Mouse (Mus musculus): ENCODE measurements around the gene Fasn.
"Not testable (repeated sequence)": the region's sequence is repeated elsewhere in the genome, so short reads cannot be mapped to it uniquely, and the experiment has no call there.

DNA sequence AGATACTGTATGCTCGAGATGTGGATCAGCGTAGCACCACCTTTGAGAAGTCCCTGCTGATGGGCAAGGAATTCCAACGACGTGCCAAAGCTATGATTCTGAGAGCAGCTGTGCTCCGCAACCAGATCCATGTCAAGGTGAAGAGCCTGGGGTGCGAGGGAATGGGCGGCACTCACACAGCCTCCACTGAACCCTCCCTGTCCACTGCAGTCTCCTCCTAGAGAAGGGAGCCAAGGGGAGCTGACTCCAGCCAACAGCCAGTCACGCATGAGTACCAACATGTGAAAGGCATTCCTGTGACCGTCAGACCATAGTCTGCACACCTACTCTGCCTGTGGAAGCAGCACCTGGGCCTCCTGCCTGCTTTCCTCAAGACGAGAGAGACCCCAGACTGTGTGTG, 35.9 kb downstream of the Fasn start:
- TF ChIP-seq CTCF (IDR thresholded peaks at IDR 0.05; ENCODE audit: low read depth); EP300 (optimal IDR thresholded peaks at IDR 0.05): not testable (repeated sequence)

Measured in stomach, postnatal 0 days (tissue).